Mouse (Mus musculus) gastrocnemius, adult 2 months (tissue): ENCODE results near the gene Rab8b. TPM values are rescaled to one million over a fixed set of nuclear protein-coding genes. Genes with fewer than 3 reads are reported as not detected.
A peak's percentile ranks its signal among the peaks of the same experiment; 100 is the strongest.

Experiments
- DNase-seq: peaks from one replicate; pipeline ENCODE4 v3.0.0; 2022
- H3K27ac ChIP-seq: fragments of 200-600 bp; 2 replicates; pipeline ENCODE4 v1.8.1; 2022; ENCODE audit warnings: mild to moderate bottlenecking
- H3K4me3 ChIP-seq: fragments of 200-600 bp; 2 replicates; pipeline ENCODE4 v1.8.1; 2022; ENCODE audit warnings: mild to moderate bottlenecking, moderate library complexity
- CTCF ChIP-seq: fragments of 200-600 bp; IDR thresholded peaks from 2 replicates; pipeline ENCODE4 v1.8.1; 2022; ENCODE audit warnings: antibody characterized with exemption, mild to moderate bottlenecking, moderate library complexity
- intact Hi-C: fragments of 180-260 bp; cut with DNase I; formaldehyde crosslinking; loops from one replicate; pipeline ENCODE4 v1.15.1; 2025
- total RNA-seq, 2 experiments: library from RNA; stranded (reverse); gene quantifications; 2 replicates each; pipeline ENCODE4 v1.2.3; 2021

The Rab8b gene
- total RNA-seq, 2 experiments from 2014 or later = 5.9 to 9.7 TPM

- no peak for TF ChIP-seq CTCF
- no peak overlapping the region for H3K27ac ChIP-seq
- peak; percentile 40 for DNase-seq
- intact Hi-C loops = no loop called here
- H3K4me3 ChIP-seq = no peak overlapping the region
These were observed 14.7 kb upstream of the Rab8b start for GRCm38 (mm10) chr9:66933869-66934808.

GRCm38 (mm10) chr9:66930351-66930750, 10.9 kb upstream of the Rab8b start:
- no peak for DNase-seq
- Histone ChIP-seq H3K4me3 (no peak overlapping the region), H3K27ac (no peak overlapping the region)
- TF ChIP-seq CTCF = no peak
- intact Hi-C loops = no loop called here

GRCm38 (mm10) chr9:66927696-66928402, 8.4 kb upstream of the Rab8b start:
- Histone ChIP-seq H3K4me3 (no peak overlapping the region), H3K27ac (no peak overlapping the region)
- no peak for DNase-seq

GRCm38 (mm10) chr9:66925853-66926252, 6.4 kb upstream of the Rab8b start:
- intact Hi-C loops = no loop called here
- H3K27ac ChIP-seq = no peak overlapping the region

More at GRCm38 (mm10) chr9:66927696-66928402, 8.4 kb upstream of the Rab8b start:
- intact Hi-C loops = no loop called here
- TF ChIP-seq CTCF = no peak

GRCm38 (mm10) chr9:66922076-66922475, 2.6 kb upstream of the Rab8b start:
- TF ChIP-seq CTCF = peak; percentile 24; the same call in 1 of the 2 replicates
- Histone ChIP-seq H3K27ac (no peak overlapping the region), H3K4me3 (no peak overlapping the region)
- intact Hi-C loops = no loop called here
- no peak for DNase-seq

More at GRCm38 (mm10) chr9:66925853-66926252, 6.4 kb upstream of the Rab8b start:
- no peak overlapping the region for H3K4me3 ChIP-seq
- no peak for DNase-seq
- TF ChIP-seq CTCF = no peak

- Histone ChIP-seq H3K27ac (no peak overlapping the region), H3K4me3 (no peak overlapping the region; the same call in 1 of the 2 replicates)
- intact Hi-C loops = no loop called here
- DNase-seq = no peak
- TF ChIP-seq CTCF = no peak
These were observed 1.2 kb upstream of the Rab8b start for GRCm38 (mm10) chr9:66920488-66921279.

- DNase-seq = no peak
- intact Hi-C loops = loop anchor here (2.0 to 5.0 kb wide), 3 partner anchors 19 to 83 kb away; no protein-coding TSS in a partner anchor
- Histone ChIP-seq H3K4me3 (peak overlapping the region; percentile 95), H3K27ac (peak overlapping the region; percentile 92)
- TF ChIP-seq CTCF = no peak
These were observed 494 bp upstream of the Rab8b start for GRCm38 (mm10) chr9:66919981-66920380.

GRCm38 (mm10) chr9:66918672-66919330, 686 bp downstream of the Rab8b start:
- intact Hi-C loops = loop anchor here (2.0 to 5.0 kb wide), 3 partner anchors 20 to 82 kb away; no protein-coding TSS in a partner anchor
- H3K27ac ChIP-seq = peak overlapping the region; percentile 92
- no peak for TF ChIP-seq CTCF
- peak overlapping the region; percentile 95 for H3K4me3 ChIP-seq
- DNase-seq = no peak

GRCm38 (mm10) chr9:66917892-66918255, 1.6 kb downstream of the Rab8b start:
- peak overlapping the region; percentile 92 for H3K27ac ChIP-seq
- peak overlapping the region; percentile 95 for H3K4me3 ChIP-seq
- intact Hi-C loops = loop anchor here (2.0 to 5.0 kb wide), 3 partner anchors 21 to 81 kb away; no protein-coding TSS in a partner anchor
- no peak for TF ChIP-seq CTCF
- DNase-seq = no peak

- Histone ChIP-seq H3K4me3 (peak overlapping the region; percentile 32), H3K27ac (peak overlapping the region; percentile 66)
- intact Hi-C loops = loop anchor here (5.0 kb wide), 2 partner anchors 45 to 80 kb away; no protein-coding TSS in a partner anchor
- no peak for DNase-seq
- no peak for TF ChIP-seq CTCF
These were observed 2.1 kb downstream of the Rab8b start for GRCm38 (mm10) chr9:66917216-66917891.
